Mouse (Mus musculus): ENCODE data around the gene 9930021J03Rik. TPM values are rescaled to one million over a fixed set of nuclear protein-coding genes. Genes with fewer than 3 reads are reported as not detected.

9930021J03Rik gene
- polyA plus RNA-seq, 1 experiment from 2014 or later, result 7.6 TPM

Other genes starting within 250 kb of the 9930021J03Rik start
- 6.1 and 6.3 TPM in 2 replicates for gene Ermp1, start 157.6 kb downstream of the 9930021J03Rik start, polyA plus RNA-seq (2015; fragmentation: Nextera tagmentation; extraction: Ambion mirVana)
- gene Mlana, start 108.2 kb downstream of the 9930021J03Rik start, polyA plus RNA-seq (2015; fragmentation: Nextera tagmentation; extraction: Ambion mirVana), result not detected in 2 replicates
- gene Ranbp6, start 7.0 kb upstream of the 9930021J03Rik start, polyA plus RNA-seq (2015; fragmentation: Nextera tagmentation; extraction: Ambion mirVana), result 35.8 and 37.0 TPM in 2 replicates
- 0.23 and 0.34 TPM in 2 replicates for gene Il33, start 119.1 kb upstream of the 9930021J03Rik start, polyA plus RNA-seq (2015; fragmentation: Nextera tagmentation; extraction: Ambion mirVana)
- gene Trpd52l3, start 197.8 kb upstream of the 9930021J03Rik start, polyA plus RNA-seq (2015; fragmentation: Nextera tagmentation; extraction: Ambion mirVana), result not detected in 2 replicates
- gene Uhrf2, start 224.5 kb upstream of the 9930021J03Rik start, polyA plus RNA-seq (2015; fragmentation: Nextera tagmentation; extraction: Ambion mirVana), result 73.6 and 73.8 TPM in 2 replicates